Mouse (Mus musculus) heart, embryonic 14.5 days (tissue): ENCODE results near the gene Pkd1l3. TPM values are rescaled to one million over a fixed set of nuclear protein-coding genes. Genes with fewer than 3 reads are reported as not detected.

Source experiments
- ATAC-seq: fragments of 200-750 bp; cut with Nextera tagmentation; 2 replicates; pipeline ENCODE4 v1.8.0; 2017; ENCODE audit warnings: low read depth, moderate TSS enrichment; ENCODE audit not compliant: insufficient number of reproducible peaks, insufficient read depth, low FRiP score
- H3K27ac ChIP-seq, 2 experiments: fragments of 200-500 bp in 1 of 2; fragments of 300-500 bp in 1 of 2; sonication (generic) in 1 of 2; replicated peaks in 1 of 2; 2 replicates each; pipeline ENCODE4 v1.5.1; 2012 to 2014; ENCODE audit warnings: low read depth in 2 of 2, low read length in 2 of 2, control low read depth in 1 of 2, mild to moderate bottlenecking in 1 of 2, mixed read lengths in 1 of 2; ENCODE audit not compliant: control insufficient read depth in 1 of 2, insufficient read depth in 1 of 2
- H3K27me3 ChIP-seq: fragments of 300-500 bp; sonication (generic); 2 replicates; pipeline ENCODE4 v1.6.1; 2014; ENCODE audit warnings: mild to moderate bottlenecking, low read length, control low read depth; ENCODE audit not compliant: control insufficient read depth, insufficient read depth
- H3K36me3 ChIP-seq: fragments of 300-500 bp; sonication (generic); 2 replicates; pipeline ENCODE4 v1.6.1; 2014; ENCODE audit warnings: mild to moderate bottlenecking, control low read depth, low read length, mixed read lengths; ENCODE audit not compliant: control insufficient read depth, insufficient read depth
- H3K4me1 ChIP-seq, 2 experiments: fragments of 200-500 bp in 1 of 2; fragments of 300-500 bp in 1 of 2; sonication (generic) in 1 of 2; 2 replicates each; pipeline ENCODE4 v1.6.1; 2012 to 2014; ENCODE audit warnings: low read length in 2 of 2, control low read depth in 1 of 2, mixed read lengths in 1 of 2; ENCODE audit not compliant: control insufficient read depth in 2 of 2, insufficient read depth in 2 of 2
- H3K4me2 ChIP-seq: fragments of 300-500 bp; sonication (generic); 2 replicates; pipeline ENCODE4 v1.6.1; 2014; ENCODE audit warnings: mild to moderate bottlenecking, low read length
- H3K4me3 ChIP-seq, 2 experiments: fragments of 200-500 bp in 1 of 2; fragments of 300-500 bp in 1 of 2; sonication (generic) in 1 of 2; 2 replicates each; pipeline ENCODE4 v1.5.1; 2012 to 2014; ENCODE audit warnings: low read length in 2 of 2, mild to moderate bottlenecking in 2 of 2, control low read depth in 1 of 2, low read depth in 1 of 2, moderate library complexity in 1 of 2; ENCODE audit not compliant: control insufficient read depth in 1 of 2, insufficient read depth in 1 of 2
- H3K9ac ChIP-seq: fragments of 300-500 bp; sonication (generic); 2 replicates; pipeline ENCODE4 v1.6.1; 2014; ENCODE audit warnings: mild to moderate bottlenecking, low read length
- H3K9me3 ChIP-seq: fragments of 300-500 bp; sonication (generic); 2 replicates; pipeline ENCODE4 v1.6.1; 2016; ENCODE audit warnings: low read length, control low read depth; ENCODE audit not compliant: control insufficient read depth
- WGBS: fragments of 180-500 bp; shearing (Covaris S2); extraction: QIAGEN DNeasy Blood & Tissue Kit; methylation state at CpG from one replicate; pipeline ENCODE4 v1.1.7; 2014; 5-methylcytosine and 5-hydroxymethylcytosine counted together
- polyA plus RNA-seq: library from polyadenylated mRNA; unstranded; fragments of >200 nt; fragmentation: Nextera tagmentation; extraction: Ambion mirVana; gene quantifications from 2 replicates; pipeline ENCODE4 v1.2.1, GENCODE M21; 2014

Gene Pkd1l3
- polyA plus RNA-seq, 1 experiment from 2014 or later: not detected

DNA sequence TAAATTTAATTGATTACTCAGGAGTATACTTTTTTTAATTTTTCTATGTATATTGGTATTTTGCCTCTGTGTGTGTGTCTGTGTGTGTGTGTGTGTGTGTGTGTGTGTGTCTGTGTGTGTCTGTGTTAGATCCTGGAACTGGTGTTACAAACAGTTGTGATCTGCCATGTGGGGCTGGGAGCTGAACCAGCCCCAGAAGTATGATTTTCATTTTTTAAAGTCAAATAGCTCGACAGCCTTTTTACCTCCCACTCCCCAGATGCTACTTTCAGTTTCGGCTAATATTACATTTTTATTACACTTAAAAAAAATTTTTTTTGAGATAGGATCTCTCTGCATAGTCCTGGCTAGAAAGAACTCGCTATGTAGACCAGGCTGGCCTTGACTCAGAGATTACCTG lies 48.0 kb downstream of the Pkd1l3 start:
- no peak overlapping the region for H3K27ac ChIP-seq
- H3K4me3 ChIP-seq: no peak overlapping the region
- no peaks in the 10 kb centered on the region for H3K9me3 ChIP-seq
- H3K4me1 ChIP-seq: no peaks in the 10 kb centered on the region
- H3K36me3 ChIP-seq: peaks cover 3% of the 10 kb centered on the region; the same call in 1 of the 2 replicates
- no peak overlapping the region for H3K9ac ChIP-seq
- no peaks in the 10 kb centered on the region for H3K27me3 ChIP-seq
- no peak for ATAC-seq
- 85% methylated on average over 3 of the region's 3 CpGs for WGBS
- H3K4me2 ChIP-seq: no peak overlapping the region

DNA sequence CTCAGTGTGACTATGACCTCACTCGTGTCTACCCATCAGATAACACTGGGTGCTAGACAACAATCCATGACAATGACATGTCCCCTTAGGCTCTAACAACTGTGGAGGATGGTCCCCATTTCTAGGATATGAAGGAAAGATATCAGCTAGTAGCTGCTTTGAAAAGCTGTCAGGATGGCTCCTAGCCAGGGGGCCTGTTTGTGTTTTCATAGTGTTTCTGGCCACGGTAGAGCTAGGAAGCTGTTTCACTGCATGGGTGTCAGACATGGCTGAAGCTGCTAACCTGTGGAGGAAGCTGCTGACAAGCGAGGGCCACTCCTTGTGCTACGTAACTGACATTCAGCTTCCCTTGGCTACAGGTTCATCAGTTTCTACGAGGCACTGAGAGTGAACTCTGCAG lies 52.3 kb downstream of the Pkd1l3 start:
- no peaks in the 10 kb centered on the region for H3K9me3 ChIP-seq
- ATAC-seq: no peak
- 56% methylated on average over 5 of the region's 5 CpGs for WGBS

DNA sequence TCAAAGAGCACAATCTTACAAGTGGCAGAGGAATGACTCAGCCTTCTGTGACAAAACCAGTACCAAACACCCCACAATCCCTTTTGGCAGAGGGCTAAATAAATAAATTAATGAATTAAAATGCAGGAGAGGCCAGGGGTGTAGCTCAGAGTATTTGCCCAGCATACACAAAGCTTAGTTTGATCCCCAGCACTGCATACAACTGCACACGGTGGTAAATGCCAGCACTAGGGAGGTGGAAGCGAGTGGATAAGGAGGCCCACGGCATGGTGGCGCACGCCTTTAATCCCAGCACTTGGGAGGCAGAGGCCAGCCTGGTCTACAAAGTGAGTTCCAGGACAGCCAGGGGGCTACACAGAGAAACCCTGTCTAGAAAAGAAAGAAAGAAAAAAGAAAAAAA lies 58.3 kb downstream of the Pkd1l3 start:
- no peak for ATAC-seq
- H3K36me3 ChIP-seq: peaks cover 100% of the 10 kb centered on the region

More for the DNA sequence above, 52.3 kb downstream of the Pkd1l3 start:
- Histone ChIP-seq H3K36me3 (peaks cover 46% of the 10 kb centered on the region), H3K4me3 (no peak overlapping the region), H3K9ac (no peak overlapping the region), H3K27me3 (no peaks in the 10 kb centered on the region), H3K4me2 (no peak overlapping the region), H3K27ac (no peak overlapping the region), H3K4me1 (no peaks in the 10 kb centered on the region)

DNA sequence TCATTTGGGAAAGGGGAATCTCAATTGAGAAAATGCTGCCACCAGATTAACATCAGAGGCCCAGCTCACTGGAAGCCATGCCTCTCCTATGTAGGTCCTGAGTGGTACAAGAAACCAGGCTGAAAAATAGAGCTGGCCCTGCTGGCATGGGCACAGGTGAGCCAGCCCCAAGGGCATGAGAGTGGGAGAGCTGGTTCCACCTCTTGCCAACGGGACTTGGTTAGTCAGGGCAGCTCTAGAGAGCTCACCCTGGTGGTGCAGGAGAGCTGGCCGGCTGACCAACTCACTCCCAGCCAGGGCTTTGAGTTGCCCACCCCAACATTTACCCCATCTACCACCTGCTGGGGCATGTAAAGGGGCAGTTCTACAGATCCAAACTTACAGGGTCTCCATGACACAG lies 59.3 kb downstream of the Pkd1l3 start:
- Histone ChIP-seq H3K9me3 (no peaks in the 10 kb centered on the region), H3K4me1 (no peaks in the 10 kb centered on the region), H3K9ac (no peak overlapping the region), H3K4me2 (no peak overlapping the region), H3K27ac (no peak overlapping the region), H3K36me3 (peaks cover 100% of the 10 kb centered on the region), H3K27me3 (no peaks in the 10 kb centered on the region), H3K4me3 (no peak overlapping the region)
- 100% methylated on average over 2 of the region's 2 CpGs for WGBS
- no peak for ATAC-seq

More for the DNA sequence above, 58.3 kb downstream of the Pkd1l3 start:
- H3K4me1 ChIP-seq: no peaks in the 10 kb centered on the region
- no peaks in the 10 kb centered on the region for H3K27me3 ChIP-seq
- H3K9ac ChIP-seq: no peak overlapping the region
- no peak overlapping the region for H3K27ac ChIP-seq
- no peak overlapping the region for H3K4me2 ChIP-seq
- H3K9me3 ChIP-seq: no peaks in the 10 kb centered on the region
- 91% methylated on average over 5 of the region's 5 CpGs for WGBS
- no peak overlapping the region for H3K4me3 ChIP-seq

DNA sequence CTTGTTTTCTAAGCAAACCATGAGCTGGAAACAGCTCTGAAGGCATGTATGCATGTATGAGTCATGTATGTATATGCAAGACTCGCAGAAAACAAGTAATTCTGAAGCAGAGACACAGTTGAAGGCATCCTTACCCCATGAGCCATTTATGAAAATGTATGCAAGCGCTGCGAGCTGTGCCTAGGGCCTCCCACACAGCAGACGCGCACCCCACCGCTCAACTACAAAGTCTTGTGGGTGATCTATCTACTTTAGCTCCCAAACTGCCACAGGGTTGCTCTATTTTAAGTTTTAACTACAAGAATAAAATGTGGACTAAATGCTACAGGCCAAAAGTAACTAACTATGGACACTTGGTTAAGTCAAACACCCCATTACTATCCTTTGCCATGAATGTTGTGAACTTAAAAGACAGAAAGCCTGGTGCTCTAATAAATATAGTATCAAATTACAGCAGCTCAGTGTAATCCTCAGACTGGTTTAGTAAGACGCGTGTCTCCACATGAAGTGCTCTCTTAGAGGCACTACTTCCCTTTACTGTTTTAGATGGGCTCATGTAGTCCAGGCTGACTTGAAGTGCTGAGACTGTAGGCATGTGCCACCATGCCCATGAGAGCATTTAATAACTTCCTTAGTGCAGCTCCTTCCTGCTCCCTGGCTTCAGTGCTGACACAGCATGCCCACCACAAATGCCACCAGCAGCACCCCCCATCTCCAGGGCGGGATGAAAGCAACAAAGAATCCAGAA lies 61.8 kb downstream of the Pkd1l3 start:
- no peaks in the 10 kb centered on the region for H3K27me3 ChIP-seq
- H3K9me3 ChIP-seq: no peaks in the 10 kb centered on the region
- WGBS: 94% methylated on average over 9 of the region's 9 CpGs
- H3K4me3 ChIP-seq: no peak overlapping the region
- H3K36me3 ChIP-seq: peaks cover 97% of the 10 kb centered on the region
- no peaks in the 10 kb centered on the region for H3K4me1 ChIP-seq
- ATAC-seq: no peak
- H3K9ac ChIP-seq: no peak overlapping the region
- no peak overlapping the region for H3K4me2 ChIP-seq
- H3K27ac ChIP-seq: no peak overlapping the region

DNA sequence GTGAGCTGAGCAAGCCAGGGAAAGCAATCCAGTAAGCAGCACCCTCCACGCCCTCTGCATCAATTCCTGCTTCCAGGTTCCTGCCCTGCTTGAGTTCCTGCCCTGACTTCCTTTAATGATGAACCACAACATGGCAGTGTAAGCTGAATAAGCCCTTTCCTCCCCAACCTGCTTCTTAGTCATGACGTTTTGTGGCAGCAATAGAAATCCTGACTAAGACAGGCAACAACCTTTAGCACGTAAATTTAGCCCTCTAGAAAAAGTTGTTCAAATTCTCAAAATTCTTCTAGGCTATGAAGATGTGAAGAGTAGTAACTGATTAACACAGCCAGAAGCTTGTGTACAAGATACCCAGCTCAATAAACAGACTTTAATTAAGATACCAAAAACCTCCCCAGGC lies 67.2 kb downstream of the Pkd1l3 start:
- peaks cover 68% of the 10 kb centered on the region for H3K36me3 ChIP-seq
- ATAC-seq: no peak

DNA sequence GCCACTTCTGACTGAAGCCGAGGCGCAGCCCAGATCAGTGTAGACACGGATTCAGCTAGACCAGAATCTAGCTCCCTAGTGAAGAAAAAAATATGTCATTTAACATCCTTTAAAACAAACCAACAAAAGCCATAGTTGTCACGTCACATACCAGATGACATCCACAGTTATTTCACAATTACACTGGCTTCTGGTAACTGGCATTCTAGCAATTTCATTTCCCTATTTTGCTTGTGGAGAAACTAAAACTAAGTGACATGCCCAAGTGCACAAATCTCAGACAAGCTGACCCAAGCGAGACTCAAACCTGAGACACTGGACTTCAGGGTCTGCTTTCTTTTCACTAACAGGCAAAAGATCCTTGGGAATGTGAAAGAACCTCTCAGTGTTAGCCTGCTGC lies 67.8 kb downstream of the Pkd1l3 start:
- peaks cover 62% of the 10 kb centered on the region for H3K36me3 ChIP-seq
- WGBS: 92% methylated on average over 5 of the region's 5 CpGs
- ATAC-seq: no peak

More for the DNA sequence above, 67.2 kb downstream of the Pkd1l3 start:
- no peak overlapping the region for H3K4me2 ChIP-seq
- H3K9ac ChIP-seq: no peak overlapping the region
- no peaks in the 10 kb centered on the region for H3K4me1 ChIP-seq
- no peaks in the 10 kb centered on the region for H3K9me3 ChIP-seq
- WGBS: 73% methylated on average over 3 of the region's 3 CpGs
- H3K27ac ChIP-seq: no peak overlapping the region
- no peaks in the 10 kb centered on the region for H3K27me3 ChIP-seq
- no peak overlapping the region for H3K4me3 ChIP-seq

DNA sequence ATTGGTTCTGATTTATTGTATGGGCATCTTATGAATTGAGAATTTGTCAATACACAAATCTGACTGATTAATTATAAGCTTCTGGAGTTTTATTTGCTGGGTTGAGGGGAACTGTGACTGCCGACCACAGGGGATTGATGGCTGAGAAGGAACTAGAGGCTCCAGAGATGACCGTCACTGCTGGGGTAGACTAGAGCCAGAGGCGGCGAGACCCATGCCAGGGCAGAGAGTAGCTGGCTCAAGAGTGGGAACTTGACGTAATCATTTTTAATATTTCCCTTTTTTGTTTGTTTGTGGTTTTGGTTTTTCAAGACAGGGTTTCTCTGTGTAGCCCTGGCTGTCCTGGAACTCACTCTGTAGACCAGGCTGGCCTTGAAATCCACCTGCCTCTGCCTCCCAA lies 72.9 kb downstream of the Pkd1l3 start:
- Histone ChIP-seq H3K4me3 (no peak overlapping the region), H3K36me3 (peaks cover 13% of the 10 kb centered on the region), H3K9ac (no peak overlapping the region), H3K27ac (no peak overlapping the region), H3K27me3 (no peaks in the 10 kb centered on the region), H3K4me1 (peaks cover 4 to 14% of the 10 kb centered on the region in 2 experiments), H3K9me3 (no peaks in the 10 kb centered on the region), H3K4me2 (no peak overlapping the region)
- 90% methylated on average over 5 of the region's 5 CpGs for WGBS
- ATAC-seq: no peak

More for the DNA sequence above, 67.8 kb downstream of the Pkd1l3 start:
- H3K4me1 ChIP-seq: no peaks in the 10 kb centered on the region
- no peak overlapping the region for H3K27ac ChIP-seq
- no peaks in the 10 kb centered on the region for H3K27me3 ChIP-seq
- H3K4me3 ChIP-seq: no peak overlapping the region
- H3K4me2 ChIP-seq: no peak overlapping the region
- no peaks in the 10 kb centered on the region for H3K9me3 ChIP-seq
- no peak overlapping the region for H3K9ac ChIP-seq
